Mouse (Mus musculus) lung, postnatal 36 days (tissue): ENCODE results near the gene Fos.

Experiments used
- DNase-seq: peaks from one replicate; pipeline ENCODE4 v3.0.0; 2022; ENCODE audit warnings: mixed read lengths

Gene Fos

GRCm38 (mm10) chr12:85473481-85474297, at the start of gene Fos:
Gene Fos (plus strand): TSS chr12:85473890.
- peak; percentile 94 for DNase-seq

- no peak for DNase-seq
Measured at GRCm38 (mm10) chr12:85425721-85426120, 48.0 kb upstream of the Fos start.

GRCm38 (mm10) chr12:85426126-85426525, 47.6 kb upstream of the Fos start:
- no peak for DNase-seq

DNA sequence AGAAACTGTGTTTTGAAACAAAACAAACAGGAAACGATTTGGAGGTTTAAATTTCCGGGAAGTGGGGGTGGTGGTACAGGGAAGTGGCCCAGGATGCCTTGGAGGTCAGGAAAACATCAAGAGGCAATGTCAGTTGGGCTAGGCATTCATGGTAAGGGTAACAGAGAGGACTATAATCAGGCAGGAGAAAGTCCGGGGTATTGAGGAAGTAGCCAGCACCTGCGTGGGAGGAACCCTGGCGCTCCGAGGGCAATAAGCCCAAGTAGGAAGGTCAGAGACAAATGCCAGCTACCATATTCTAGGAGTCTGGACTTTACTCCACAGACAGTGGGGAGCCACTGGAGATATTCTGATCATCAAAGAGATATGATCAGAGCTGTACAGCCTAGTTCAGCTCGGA, 45.9 kb upstream of the Fos start:
- peak; percentile 61 for DNase-seq

DNA sequence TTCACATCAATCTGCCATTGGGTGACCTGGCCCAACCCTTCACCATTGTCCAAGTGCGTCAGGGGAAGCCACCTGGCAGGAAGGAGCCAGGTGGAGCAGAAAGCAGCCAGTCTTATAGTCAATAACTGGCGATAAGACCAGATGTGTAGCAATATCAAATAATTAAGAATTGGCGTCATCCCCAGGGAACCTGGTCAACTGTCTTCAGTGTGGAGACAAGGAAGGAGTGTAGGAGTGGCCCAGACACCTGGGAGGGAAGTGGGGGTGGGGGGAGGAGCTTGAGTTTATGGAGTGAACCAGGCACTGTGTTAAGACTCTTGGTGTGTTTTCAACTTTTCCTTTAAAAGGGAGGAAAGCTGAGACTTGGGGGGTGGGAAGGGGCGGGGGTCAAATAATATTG, 43.7 kb upstream of the Fos start:
- peak; percentile 26 for DNase-seq

DNA sequence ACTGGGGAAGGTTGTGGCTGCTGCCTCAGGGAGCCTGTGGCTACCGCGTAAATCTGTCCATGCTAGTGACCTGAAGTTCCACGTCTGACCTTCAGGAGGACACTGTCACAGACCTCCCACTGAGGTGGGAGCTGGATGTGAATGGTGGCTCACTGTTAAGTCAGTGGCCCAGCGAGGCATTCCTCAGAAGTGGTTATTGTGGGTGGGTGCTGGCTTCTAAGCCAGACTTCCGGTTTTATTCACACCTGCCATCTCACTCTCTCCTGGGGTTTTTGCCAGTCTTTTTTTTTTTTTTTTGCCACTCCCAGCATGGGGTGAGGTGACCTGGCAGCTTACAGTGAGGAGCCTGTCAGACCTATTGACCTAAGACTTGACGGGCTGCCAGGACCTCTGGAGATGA, 43.3 kb upstream of the Fos start:
- peak; percentile 36 for DNase-seq

- DNase-seq, result no peak
Measured at GRCm38 (mm10) chr12:85433850-85434249, 39.8 kb upstream of the Fos start.

- DNase-seq, result no peak
Measured at GRCm38 (mm10) chr12:85434526-85434925, 39.2 kb upstream of the Fos start.

GRCm38 (mm10) chr12:85436021-85436621, 37.6 kb upstream of the Fos start:
- DNase-seq, result no peak

DNA sequence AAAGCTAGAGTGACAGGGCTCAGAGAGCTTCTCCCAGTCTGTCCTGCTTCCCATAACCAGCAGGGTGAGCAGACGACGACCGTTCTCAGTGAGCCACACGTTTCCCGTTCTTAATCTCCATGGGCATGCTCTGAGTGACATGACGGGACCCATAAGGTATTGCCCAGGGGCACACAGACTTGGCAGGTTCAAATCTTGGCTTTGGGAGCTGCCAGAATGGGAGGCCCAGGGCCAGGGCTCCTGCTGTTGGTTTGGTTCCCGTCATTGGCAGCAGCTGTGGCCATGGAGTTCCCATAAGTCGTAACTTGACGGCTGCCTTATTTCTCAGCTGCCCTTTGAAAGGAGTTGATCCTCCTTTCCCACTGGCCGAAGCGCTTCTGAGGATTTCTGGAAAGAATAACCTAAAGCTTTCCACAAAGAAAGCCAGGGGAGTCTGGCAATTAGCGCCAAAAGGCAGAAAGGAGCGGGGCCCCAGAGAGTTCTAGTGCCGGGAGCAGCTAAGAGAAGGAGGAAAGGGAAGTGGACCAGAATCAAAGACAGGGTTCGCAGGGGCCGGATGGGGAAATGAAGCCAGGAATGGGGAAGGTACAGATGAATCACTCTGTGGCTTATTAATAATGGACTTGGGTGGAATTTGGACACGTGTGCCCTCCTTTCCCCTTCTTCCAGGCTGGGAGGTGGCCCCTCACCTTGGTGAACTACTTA, 36.4 kb upstream of the Fos start:
- DNase-seq, result peak; percentile 41

GRCm38 (mm10) chr12:85443456-85443855, 30.2 kb upstream of the Fos start:
- DNase-seq, result no peak

GRCm38 (mm10) chr12:85444646-85445045, 29.0 kb upstream of the Fos start:
- peak; percentile 73 for DNase-seq

GRCm38 (mm10) chr12:85447009-85447408, 26.7 kb upstream of the Fos start:
- DNase-seq, result no peak

DNA sequence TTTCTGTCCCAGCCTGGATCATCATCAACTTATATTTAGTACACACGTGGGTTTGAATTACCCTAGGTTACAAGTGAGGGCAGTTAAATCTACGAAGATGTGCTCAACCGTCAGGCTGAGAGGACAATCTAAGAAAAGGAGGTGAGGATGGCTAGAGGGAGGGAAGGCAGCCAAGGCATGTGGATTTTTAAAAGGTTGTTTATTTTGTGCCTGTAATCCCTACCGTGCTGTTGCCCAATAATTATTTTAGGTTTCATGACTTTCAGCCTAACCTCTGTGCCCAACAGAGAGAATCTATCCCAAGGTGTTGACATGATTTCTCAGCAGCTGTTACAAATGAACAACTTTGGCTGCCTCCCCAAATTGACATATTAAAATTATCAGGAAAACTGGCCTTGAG, 26.2 kb upstream of the Fos start:
- no peak for DNase-seq

DNA sequence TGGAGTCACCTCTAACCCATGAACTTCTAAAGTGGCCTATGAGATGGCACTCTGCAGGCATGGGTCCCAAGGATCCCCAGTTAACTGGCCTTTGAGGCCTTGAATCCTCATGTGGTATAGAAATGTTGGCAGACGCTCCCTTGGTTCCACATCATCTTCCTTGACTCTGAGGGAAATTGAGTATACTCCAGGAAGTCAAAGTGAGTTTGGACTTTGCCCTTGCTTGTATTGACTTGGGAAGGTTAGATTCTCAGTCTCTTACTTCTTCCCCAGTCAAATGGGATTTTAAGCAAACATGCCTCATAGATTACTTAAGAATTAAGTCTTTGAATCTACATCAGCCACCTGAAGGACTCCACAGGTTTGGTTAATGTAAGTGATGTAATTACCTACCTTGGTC, 24.2 kb upstream of the Fos start:
- no peak for DNase-seq

DNA sequence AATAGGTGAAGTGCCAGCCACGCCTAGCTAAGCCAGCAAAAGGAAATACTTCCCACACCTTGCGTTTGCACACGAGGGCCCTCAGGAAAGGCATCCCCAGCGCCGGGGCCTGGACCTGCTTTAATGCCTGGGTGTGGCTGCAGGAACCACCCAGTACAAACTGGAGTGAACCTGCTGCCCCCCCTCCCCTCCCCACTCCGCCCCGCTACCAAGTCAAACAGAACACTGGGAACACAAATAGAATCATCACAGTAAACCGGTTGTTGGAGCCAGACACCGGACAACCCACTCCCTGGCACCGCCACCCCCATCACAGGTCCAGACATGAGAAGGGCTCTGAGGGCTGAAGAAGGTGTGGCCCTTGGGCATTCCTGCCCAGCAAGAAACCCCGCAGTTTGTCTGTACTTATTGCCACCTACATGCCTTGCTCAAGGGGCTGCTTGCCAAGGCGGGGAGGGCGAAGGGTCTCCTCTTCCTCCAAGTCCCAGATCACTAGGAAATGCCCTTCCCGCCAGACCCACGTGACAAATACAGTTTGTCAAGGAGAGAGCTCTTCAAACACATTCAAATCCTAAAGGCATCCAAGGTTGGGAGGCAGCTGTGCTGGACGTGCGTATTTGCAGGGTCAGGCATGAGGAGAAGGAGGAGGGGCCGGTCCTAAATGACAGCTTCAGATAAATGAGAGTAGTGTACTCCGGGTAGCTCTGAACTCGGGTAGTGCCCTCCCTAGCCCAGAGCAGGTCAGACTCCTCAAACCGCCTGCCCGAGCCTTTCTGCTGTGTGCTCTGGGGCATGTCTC, 21.8 kb upstream of the Fos start:
- DNase-seq, result peak; percentile 88

DNA sequence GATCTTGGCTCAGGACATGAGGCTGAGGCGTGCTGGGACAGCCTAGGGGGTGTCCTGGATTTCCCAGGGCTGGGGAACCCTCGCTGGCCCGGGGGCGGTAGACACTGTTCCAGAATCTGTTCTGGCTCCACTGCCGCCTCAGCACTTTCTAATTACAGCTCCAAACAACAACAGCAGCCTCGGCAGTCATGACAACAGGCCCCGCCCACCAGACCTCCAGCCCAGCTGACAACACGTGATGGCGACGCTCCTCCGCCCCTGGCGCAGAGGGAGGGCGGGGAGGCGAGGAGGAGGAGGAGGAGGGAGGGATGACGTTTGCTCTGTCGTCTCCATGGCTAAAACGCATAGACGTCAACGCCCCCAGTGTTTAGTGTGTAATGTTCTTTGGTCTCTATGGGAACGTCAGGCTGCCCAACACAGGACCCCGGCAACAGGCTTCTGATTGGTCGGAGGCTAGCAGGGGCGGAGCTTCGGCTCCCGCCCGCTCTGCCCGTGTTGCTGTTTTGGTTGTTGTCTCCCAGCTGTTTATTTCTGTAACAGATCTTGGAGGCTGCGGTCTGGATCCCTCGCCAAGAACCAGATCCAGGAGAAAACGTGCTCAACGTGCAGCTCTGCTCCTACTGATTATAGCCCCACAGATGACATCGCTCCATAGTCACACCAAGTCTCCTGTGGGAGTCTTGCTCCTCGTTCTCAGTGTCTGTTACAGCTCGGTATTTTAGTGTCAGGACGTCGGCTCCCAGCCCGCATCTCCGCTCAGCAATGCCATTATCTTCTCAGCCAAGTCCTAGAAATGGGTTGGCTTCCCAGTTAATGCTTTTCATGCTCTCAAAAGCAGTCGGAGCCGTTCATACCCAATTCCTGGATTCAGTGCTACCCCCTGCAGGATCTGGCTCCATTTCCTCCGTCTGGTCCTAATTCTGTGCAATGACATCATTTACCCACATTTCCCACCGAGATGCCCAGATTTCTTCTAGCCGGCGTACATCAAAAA, 18.3 kb upstream of the Fos start:
- DNase-seq, result peak; percentile 99

- DNase-seq, result no peak
Measured at GRCm38 (mm10) chr12:85456276-85456675, 17.4 kb upstream of the Fos start.

DNA sequence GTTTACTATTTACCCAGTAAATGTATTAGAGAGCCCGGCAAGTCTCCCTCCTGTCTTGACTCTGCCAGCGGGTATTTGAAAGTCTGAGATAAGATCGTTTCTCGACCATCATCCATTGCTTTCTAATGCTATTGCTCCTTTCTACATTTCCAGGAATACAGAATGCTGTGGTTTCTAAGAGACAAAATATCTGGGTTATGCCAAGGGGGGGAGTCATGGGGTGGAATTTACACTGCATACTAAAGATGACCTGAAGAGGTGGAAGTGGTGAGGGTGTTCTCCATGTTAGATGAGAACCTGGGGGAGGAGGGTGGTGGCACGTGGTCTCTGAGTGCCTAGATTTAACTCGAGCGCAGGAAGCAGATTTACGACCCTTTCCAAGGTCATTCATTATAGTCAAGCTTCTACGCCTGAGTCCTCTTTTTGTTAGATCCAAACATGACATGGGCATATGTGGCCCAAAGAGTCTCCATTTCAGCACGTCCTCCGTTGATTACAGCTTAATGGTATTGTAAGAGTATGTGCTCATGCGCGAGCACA, 16.7 kb upstream of the Fos start:
- DNase-seq, result no peak

- DNase-seq, result no peak
Measured at GRCm38 (mm10) chr12:85459820-85460219, 13.9 kb upstream of the Fos start.

DNA sequence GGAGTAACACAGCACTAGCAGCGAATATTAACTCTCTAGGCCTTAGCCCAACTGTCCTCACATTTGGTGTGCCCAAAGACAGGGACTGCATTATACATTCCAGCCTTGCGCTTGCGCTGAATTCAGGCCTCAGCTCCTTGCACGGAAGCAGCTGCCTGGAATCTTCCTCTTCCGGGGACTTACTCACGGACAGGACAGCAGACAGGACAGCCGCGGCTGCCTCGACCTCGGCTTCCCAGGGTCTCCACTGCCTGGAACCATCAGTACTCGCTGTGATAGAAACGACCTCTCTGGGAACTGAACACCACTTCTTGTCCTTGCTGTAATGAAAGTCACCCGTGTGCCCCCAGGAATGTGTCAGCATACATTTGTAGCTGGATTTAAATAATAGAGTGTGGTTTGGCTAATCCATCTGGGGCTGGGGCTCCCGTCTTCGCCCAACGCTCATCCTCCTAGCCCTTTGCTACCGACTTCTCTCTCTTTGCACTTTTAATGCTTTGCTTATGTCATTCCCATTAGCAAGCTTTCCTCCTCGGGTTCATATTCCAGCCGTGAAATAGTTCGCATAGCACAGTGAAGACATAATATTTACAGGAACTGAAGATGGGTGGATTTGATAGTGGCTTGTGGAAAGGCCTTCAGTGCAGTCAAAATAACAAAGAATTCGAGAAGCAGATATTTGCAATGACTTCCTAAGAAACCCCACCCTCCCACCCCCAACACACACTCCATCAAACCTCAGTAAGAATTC, 11.6 kb upstream of the Fos start:
- DNase-seq, result peak; percentile 48
